Mouse (Mus musculus) small intestine, adult 10 weeks (tissue): ENCODE data around the gene Ggt6. TPM values are rescaled to one million over a fixed set of nuclear protein-coding genes. Genes with fewer than 3 reads are reported as not detected.

Source experiments
- polyA plus RNA-seq: library from polyadenylated mRNA; stranded (reverse); fragments of 350-450 nt; fragmentation: Illumina TruSeq; extraction: RNeasy Lipid Tissue Mini Kit (QIAGEN cat#74804); gene quantifications from one replicate; pipeline ENCODE4 v1.2.3, GENCODE M21; 2014; ENCODE audit warnings: low replicate concordance

The Ggt6 gene
- polyA plus RNA-seq = 0.37 TPM

GRCm38 (mm10) chr11:72434963-72435693, at the start of gene Ggt6:
Gene Ggt6, plus strand, starts transcription at chr11:72435526.

GRCm38 (mm10) chr11:72411093-72411921, 24.0 kb upstream of the Ggt6 start, which contains the start of gene Smtnl2:
Gene Smtnl2, minus strand, starts transcription at chr11:72411713.

GRCm38 (mm10) chr11:72440965-72441664, 5.8 kb downstream of the Ggt6 start, which contains the start of gene Mybbp1a:
Gene Mybbp1a, plus strand, starts transcription at chr11:72441355.

Other genes starting within 250 kb of the Ggt6 start
- not detected for gene Gm43951, start 228.7 kb upstream of the Ggt6 start, polyA plus RNA-seq
- 10.7 TPM for gene 4933427D14Rik, start 228.1 kb upstream of the Ggt6 start, polyA plus RNA-seq
- 391 TPM for gene Txndc17, start 228.0 kb upstream of the Ggt6 start, polyA plus RNA-seq
- gene Med31, start 219.9 kb upstream of the Ggt6 start, polyA plus RNA-seq = 11.3 TPM
- not detected for gene Slc13a5, start 168.3 kb upstream of the Ggt6 start, polyA plus RNA-seq
- gene Xaf1, start 133.9 kb upstream of the Ggt6 start, polyA plus RNA-seq = 56.3 TPM
- gene Fbxo39, start 121.1 kb upstream of the Ggt6 start, polyA plus RNA-seq = not detected
- gene Tekt1, start 73.1 kb upstream of the Ggt6 start, polyA plus RNA-seq = not detected
- 0.74 TPM for gene Smtnl2, start 23.8 kb upstream of the Ggt6 start, polyA plus RNA-seq
- gene Mybbp1a, start 5.8 kb downstream of the Ggt6 start, polyA plus RNA-seq = 13.8 TPM
- 2.1 TPM for gene Spns2, start 54.4 kb downstream of the Ggt6 start, polyA plus RNA-seq
- not detected for gene Spns3, start 115.0 kb downstream of the Ggt6 start, polyA plus RNA-seq
- 132 TPM for gene Ube2g1, start 171.8 kb downstream of the Ggt6 start, polyA plus RNA-seq